Mouse (Mus musculus) erythroblast, embryonic 14.5 days (primary cell): ENCODE data around the gene Plekhh2. TPM values are rescaled to one million over a fixed set of nuclear protein-coding genes. Genes with fewer than 3 reads are reported as not detected.

Experiments
- H3K27me3 ChIP-seq: 2 replicates; pipeline ENCODE4 v1.6.1; 2012; ENCODE audit warnings: inconsistent platforms; ENCODE audit not compliant: control insufficient read depth
- H3K36me3 ChIP-seq: 2 replicates; pipeline ENCODE4 v1.6.1; 2012; ENCODE audit warnings: mild to moderate bottlenecking, inconsistent platforms; ENCODE audit not compliant: control insufficient read depth
- H3K4me1 ChIP-seq: 2 replicates; pipeline ENCODE4 v1.6.1; 2012; ENCODE audit warnings: inconsistent platforms; ENCODE audit not compliant: control insufficient read depth
- H3K4me3 ChIP-seq: replicated peaks from 2 replicates; pipeline ENCODE3; 2012; ENCODE audit warnings: moderate library complexity, mild to moderate bottlenecking, inconsistent platforms
- H3K9me3 ChIP-seq: 2 replicates; pipeline ENCODE4 v1.6.1; 2012; ENCODE audit warnings: low read length, inconsistent platforms, mixed read lengths; ENCODE audit not compliant: control insufficient read depth
- GATA1 ChIP-seq: IDR thresholded peaks from 2 replicates; pipeline ENCODE4 v1.6.1; 2012; ENCODE audit warnings: low read length, inconsistent platforms, mixed read lengths
- TAL1 ChIP-seq: IDR thresholded peaks from 3 replicates; pipeline ENCODE4 v1.6.1; 2012; ENCODE audit warnings: low read length, inconsistent platforms, mixed read lengths
- polyA plus RNA-seq: library from polyadenylated mRNA; stranded (reverse); fragments of >175 nt; gene quantifications from 2 replicates; pipeline ENCODE4 v1.2.3, GENCODE M21; 2012

Gene Plekhh2
- polyA plus RNA-seq, 1 experiment, result not detected

GRCm38 (mm10) chr17:84639796-84640378 is 128.2 kb downstream of the Plekhh2 start:
- H3K36me3 ChIP-seq, result no peaks in the 10 kb centered on the region
- TF ChIP-seq GATA1, result no peak
- no peak for TF ChIP-seq TAL1
- H3K4me1 ChIP-seq, result no peaks in the 10 kb centered on the region
- H3K4me3 ChIP-seq, result no peak overlapping the region
- H3K9me3 ChIP-seq, result no peaks in the 10 kb centered on the region
- no peaks in the 10 kb centered on the region for H3K27me3 ChIP-seq

- no peak overlapping the region for H3K4me3 ChIP-seq
- H3K4me1 ChIP-seq, result no peaks in the 10 kb centered on the region
- TF ChIP-seq TAL1 (no peak), GATA1 (no peak)
- no peaks in the 10 kb centered on the region for H3K36me3 ChIP-seq
- H3K9me3 ChIP-seq, result no peaks in the 10 kb centered on the region
- no peaks in the 10 kb centered on the region for H3K27me3 ChIP-seq
Observed at GRCm38 (mm10) chr17:84641893-84642292, 130.2 kb downstream of the Plekhh2 start.

- H3K4me1 ChIP-seq, result no peaks in the 10 kb centered on the region
- TF ChIP-seq GATA1 (no peak), TAL1 (no peak)
- H3K4me3 ChIP-seq, result no peak overlapping the region
- H3K27me3 ChIP-seq, result no peaks in the 10 kb centered on the region
- H3K36me3 ChIP-seq, result no peaks in the 10 kb centered on the region
- no peaks in the 10 kb centered on the region for H3K9me3 ChIP-seq
Observed at GRCm38 (mm10) chr17:84642324-84642723, 130.6 kb downstream of the Plekhh2 start.

- no peaks in the 10 kb centered on the region for H3K27me3 ChIP-seq
- TF ChIP-seq GATA1, result no peak
- TF ChIP-seq TAL1, result no peak
- H3K4me1 ChIP-seq, result no peaks in the 10 kb centered on the region
- H3K4me3 ChIP-seq, result no peak overlapping the region
- H3K9me3 ChIP-seq, result no peaks in the 10 kb centered on the region
- no peaks in the 10 kb centered on the region for H3K36me3 ChIP-seq
Observed at GRCm38 (mm10) chr17:84644292-84645050, 132.8 kb downstream of the Plekhh2 start.

GRCm38 (mm10) chr17:84645119-84645518 is 133.4 kb downstream of the Plekhh2 start:
- TF ChIP-seq GATA1 (no peak), TAL1 (no peak)
- H3K4me1 ChIP-seq, result no peaks in the 10 kb centered on the region
- H3K36me3 ChIP-seq, result no peaks in the 10 kb centered on the region
- H3K9me3 ChIP-seq, result no peaks in the 10 kb centered on the region
- H3K4me3 ChIP-seq, result no peak overlapping the region
- H3K27me3 ChIP-seq, result no peaks in the 10 kb centered on the region

- no peaks in the 10 kb centered on the region for H3K4me1 ChIP-seq
- no peaks in the 10 kb centered on the region for H3K27me3 ChIP-seq
- no peak overlapping the region for H3K4me3 ChIP-seq
- no peaks in the 10 kb centered on the region for H3K9me3 ChIP-seq
- TF ChIP-seq TAL1 (no peak), GATA1 (no peak)
- no peaks in the 10 kb centered on the region for H3K36me3 ChIP-seq
Observed at GRCm38 (mm10) chr17:84645894-84646293, 134.2 kb downstream of the Plekhh2 start.

GRCm38 (mm10) chr17:84646477-84646876 is 134.8 kb downstream of the Plekhh2 start:
- no peaks in the 10 kb centered on the region for H3K27me3 ChIP-seq
- H3K36me3 ChIP-seq, result no peaks in the 10 kb centered on the region
- no peak overlapping the region for H3K4me3 ChIP-seq
- H3K4me1 ChIP-seq, result no peaks in the 10 kb centered on the region
- TF ChIP-seq GATA1, result no peak
- TF ChIP-seq TAL1, result no peak
- no peaks in the 10 kb centered on the region for H3K9me3 ChIP-seq

- Histone ChIP-seq H3K9me3 (no peaks in the 10 kb centered on the region), H3K27me3 (no peaks in the 10 kb centered on the region), H3K4me1 (no peaks in the 10 kb centered on the region), H3K36me3 (no peaks in the 10 kb centered on the region), H3K4me3 (no peak overlapping the region)
- TF ChIP-seq TAL1 (no peak), GATA1 (no peak)
Observed at GRCm38 (mm10) chr17:84647630-84648029, 135.9 kb downstream of the Plekhh2 start.

GRCm38 (mm10) chr17:84650302-84651017 is 138.8 kb downstream of the Plekhh2 start:
- no peak overlapping the region for H3K4me3 ChIP-seq
- no peaks in the 10 kb centered on the region for H3K27me3 ChIP-seq
- no peaks in the 10 kb centered on the region for H3K36me3 ChIP-seq
- no peaks in the 10 kb centered on the region for H3K9me3 ChIP-seq
- H3K4me1 ChIP-seq, result no peaks in the 10 kb centered on the region
- TF ChIP-seq GATA1 (no peak), TAL1 (no peak)
